Mouse (Mus musculus) neural tube, embryonic 12.5 days (tissue): ENCODE data around the gene Dctn3. TPM values are rescaled to one million over a fixed set of nuclear protein-coding genes. Genes with fewer than 3 reads are reported as not detected.
"Not testable (repeated sequence)": the region's sequence is repeated elsewhere in the genome, so short reads cannot be mapped to it uniquely, and the experiment has no call there.

Source experiments
- ATAC-seq: fragments of 200-750 bp; cut with Nextera tagmentation; 2 replicates; pipeline ENCODE4 v1.8.0; 2017; ENCODE audit warnings: low read depth, mild to moderate bottlenecking, moderate TSS enrichment, moderate library complexity; ENCODE audit not compliant: low FRiP score
- H3K27ac ChIP-seq: fragments of 300-500 bp; sonication (generic); 2 replicates; pipeline ENCODE4 v1.5.1; 2016
- H3K27me3 ChIP-seq: fragments of 300-500 bp; sonication (generic); replicated peaks from 2 replicates; pipeline ENCODE4 v1.6.1; 2016; ENCODE audit warnings: mild to moderate bottlenecking
- H3K36me3 ChIP-seq: fragments of 300-500 bp; sonication (generic); 2 replicates; pipeline ENCODE4 v1.6.1; 2016; ENCODE audit warnings: mild to moderate bottlenecking
- H3K4me1 ChIP-seq: fragments of 300-500 bp; sonication (generic); 2 replicates; pipeline ENCODE4 v1.6.1; 2016
- H3K4me2 ChIP-seq: fragments of 300-500 bp; sonication (generic); replicated peaks from 2 replicates; pipeline ENCODE4 v1.6.1; 2016; ENCODE audit warnings: mild to moderate bottlenecking
- H3K4me3 ChIP-seq: fragments of 300-500 bp; sonication (generic); 2 replicates; pipeline ENCODE4 v1.5.1; 2016
- H3K9ac ChIP-seq: fragments of 300-500 bp; sonication (generic); 2 replicates; pipeline ENCODE4 v1.6.1; 2016; ENCODE audit warnings: mild to moderate bottlenecking
- H3K9me3 ChIP-seq: fragments of 300-500 bp; sonication (generic); 2 replicates; pipeline ENCODE4 v1.6.1; 2016; ENCODE audit warnings: mild to moderate bottlenecking
- WGBS: fragments of 180-500 bp; shearing (Covaris S2); methylation state at CpG from one replicate; pipeline ENCODE4 v1.1.7; 2016; 5-methylcytosine and 5-hydroxymethylcytosine counted together
- polyA plus RNA-seq: library from polyadenylated mRNA; unstranded; fragments of >200 nt; fragmentation: Nextera tagmentation; extraction: Ambion mirVana; gene quantifications from 2 replicates; pipeline ENCODE4 v1.2.1, GENCODE M21; 2016

Dctn3 gene
- polyA plus RNA-seq, result 225 and 233 TPM in 2 replicates

GRCm38 (mm10) chr4:41722918-41723351 is at the start of gene Dctn3:
Dctn3 (minus strand) TSS chr4:41723170.
- 0% methylated on average over 27 of the region's 27 CpGs for WGBS
- H3K9ac ChIP-seq, result peak within 1 kb of the TSS; percentile 71
- H3K27ac ChIP-seq, result no peak within 1 kb of the TSS
- H3K4me2 ChIP-seq, result peak within 1 kb of the TSS; percentile 82
- peaks cover 41% of the 10 kb centered on the region for H3K27me3 ChIP-seq
- ATAC-seq, result peak; percentile 90
- peaks cover 37% of the 10 kb centered on the region for H3K4me1 ChIP-seq
- peak within 1 kb of the TSS; percentile 71 for H3K4me3 ChIP-seq
- peaks cover 27% of the 10 kb centered on the region for H3K36me3 ChIP-seq
- H3K9me3 ChIP-seq, result no peaks in the 10 kb centered on the region

DNA sequence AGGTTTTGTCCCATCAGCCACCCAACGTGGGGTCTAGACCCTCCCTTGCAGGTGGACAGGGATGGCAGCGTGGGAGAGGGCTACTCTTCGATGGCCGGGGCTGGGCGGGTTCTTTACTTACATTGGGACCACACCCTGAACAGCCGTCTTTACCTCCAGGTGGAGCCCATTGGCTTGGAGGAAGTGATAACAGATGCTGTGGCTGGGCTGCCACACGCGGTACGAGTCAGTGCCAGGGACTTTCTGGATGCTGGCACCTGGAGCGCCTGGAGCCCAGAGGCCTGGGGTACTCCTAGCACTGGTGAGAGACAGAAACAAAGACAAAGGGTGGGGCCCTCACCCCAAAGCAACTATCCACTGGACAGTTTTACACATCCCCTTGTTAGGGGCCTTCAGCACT is 44.3 kb upstream of the Dctn3 start:
- not testable (repeated sequence) for H3K27me3 ChIP-seq, H3K9ac ChIP-seq, H3K4me1 ChIP-seq, H3K36me3 ChIP-seq, H3K4me2 ChIP-seq, H3K27ac ChIP-seq, H3K9me3 ChIP-seq, H3K4me3 ChIP-seq, ATAC-seq
- 87% methylated on average over 10 of the region's 10 CpGs for WGBS

DNA sequence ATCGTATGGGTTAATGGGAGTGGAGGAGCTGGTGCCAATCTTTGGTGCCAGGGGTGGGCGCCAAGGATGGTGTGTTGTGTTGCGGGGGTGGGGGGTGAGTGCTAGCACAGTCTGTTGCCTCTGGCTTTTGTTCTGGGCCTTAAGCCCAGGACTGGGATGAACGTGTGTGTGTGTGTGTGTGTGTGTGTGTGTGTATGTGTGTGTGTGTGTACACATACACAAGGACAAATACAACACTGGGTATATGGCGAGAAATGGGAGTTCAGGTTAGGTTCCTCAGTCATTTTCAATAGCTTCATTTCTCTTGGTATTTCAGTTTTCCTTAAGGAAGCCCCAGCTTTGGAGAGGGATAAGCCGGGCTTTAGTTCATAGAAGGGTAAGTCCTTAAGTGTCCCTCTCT is 40.2 kb upstream of the Dctn3 start:
- not testable (repeated sequence) for H3K27me3 ChIP-seq, ATAC-seq, H3K36me3 ChIP-seq, H3K9me3 ChIP-seq, H3K9ac ChIP-seq, H3K27ac ChIP-seq, H3K4me3 ChIP-seq, H3K4me2 ChIP-seq
- 81% methylated on average over 5 of the region's 6 CpGs for WGBS
- H3K4me1 ChIP-seq, result peaks cover 13% of the 10 kb centered on the region

- H3K27me3 ChIP-seq, H3K4me3 ChIP-seq, H3K27ac ChIP-seq, H3K9me3 ChIP-seq, H3K36me3 ChIP-seq, ATAC-seq: not testable (repeated sequence)
- 53% methylated on average over 8 of the region's 8 CpGs for WGBS
- H3K4me2 ChIP-seq, result peak overlapping the region; percentile 60
- peak overlapping the region; percentile 21; the same call in 1 of the 2 replicates for H3K9ac ChIP-seq
- peaks cover 13% of the 10 kb centered on the region for H3K4me1 ChIP-seq
Measured at GRCm38 (mm10) chr4:41762688-41763114, 39.7 kb upstream of the Dctn3 start.

DNA sequence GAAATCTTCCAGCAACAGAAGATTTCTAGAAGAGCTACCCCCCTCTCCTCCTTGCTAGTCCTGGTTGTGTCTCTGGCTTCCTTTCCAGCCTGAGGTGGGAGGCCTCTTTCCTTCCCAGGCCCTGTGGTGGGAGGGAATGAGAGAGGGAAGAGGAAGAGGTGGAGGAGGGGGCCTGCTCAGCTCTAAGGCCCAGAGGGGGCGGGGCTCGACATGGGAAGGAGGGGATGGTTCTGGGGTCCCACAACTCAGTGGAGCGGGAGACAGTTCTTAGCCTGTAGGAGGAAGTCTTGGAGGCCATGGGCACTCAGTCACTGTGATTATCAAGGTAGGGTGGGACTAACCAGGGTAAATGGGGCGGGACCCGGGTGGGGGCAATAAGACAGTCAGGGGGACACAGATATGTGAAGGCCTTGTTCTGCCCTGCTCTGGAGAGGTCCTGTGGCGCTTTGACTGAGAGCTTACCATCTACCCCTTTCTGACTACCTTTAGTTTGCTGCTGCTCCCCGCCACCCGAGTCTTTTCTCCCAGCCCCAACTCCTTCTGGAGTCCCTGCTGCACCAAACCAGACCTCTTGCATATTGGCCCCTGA is 39.2 kb upstream of the Dctn3 start:
- H3K4me1 ChIP-seq, result peaks cover 13% of the 10 kb centered on the region
- peak overlapping the region; percentile 60 for H3K4me2 ChIP-seq
- H3K9me3 ChIP-seq, result no peaks in the 10 kb centered on the region
- no peaks in the 10 kb centered on the region for H3K36me3 ChIP-seq
- H3K27me3 ChIP-seq, result no peaks in the 10 kb centered on the region
- WGBS, result 42% methylated on average over 8 of the region's 8 CpGs
- no peak overlapping the region for H3K27ac ChIP-seq
- ATAC-seq, result no peak
- H3K4me3 ChIP-seq, result no peak overlapping the region
- peak overlapping the region; percentile 21; the same call in 1 of the 2 replicates for H3K9ac ChIP-seq

DNA sequence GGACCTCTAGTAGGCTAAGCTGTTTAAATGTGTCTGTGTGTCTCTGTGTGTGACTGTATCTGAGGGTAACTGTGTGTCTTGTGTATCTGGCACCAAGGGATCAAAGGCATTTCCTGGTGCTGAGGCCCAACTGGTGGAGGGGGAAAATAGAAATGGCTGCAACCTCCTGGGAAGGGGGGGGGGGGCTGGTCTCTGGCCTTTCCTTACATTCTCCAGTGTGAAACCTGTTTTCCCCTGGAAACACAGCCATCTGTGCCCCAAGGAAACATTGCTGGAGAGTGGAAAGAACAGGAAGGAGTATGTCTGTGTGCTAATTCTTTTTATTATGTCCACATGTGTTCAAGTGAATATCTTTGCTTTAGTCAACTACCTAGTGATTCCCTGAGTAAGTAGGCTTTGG is 38.7 kb upstream of the Dctn3 start:
- H3K4me2 ChIP-seq, result peak overlapping the region; percentile 60
- no peaks in the 10 kb centered on the region for H3K9me3 ChIP-seq
- no peaks in the 10 kb centered on the region for H3K36me3 ChIP-seq
- no peaks in the 10 kb centered on the region for H3K27me3 ChIP-seq
- no peak overlapping the region for H3K27ac ChIP-seq
- no peak overlapping the region for H3K4me3 ChIP-seq
- no peak for ATAC-seq
- peaks cover 13% of the 10 kb centered on the region for H3K4me1 ChIP-seq
- H3K9ac ChIP-seq, result no peak overlapping the region

DNA sequence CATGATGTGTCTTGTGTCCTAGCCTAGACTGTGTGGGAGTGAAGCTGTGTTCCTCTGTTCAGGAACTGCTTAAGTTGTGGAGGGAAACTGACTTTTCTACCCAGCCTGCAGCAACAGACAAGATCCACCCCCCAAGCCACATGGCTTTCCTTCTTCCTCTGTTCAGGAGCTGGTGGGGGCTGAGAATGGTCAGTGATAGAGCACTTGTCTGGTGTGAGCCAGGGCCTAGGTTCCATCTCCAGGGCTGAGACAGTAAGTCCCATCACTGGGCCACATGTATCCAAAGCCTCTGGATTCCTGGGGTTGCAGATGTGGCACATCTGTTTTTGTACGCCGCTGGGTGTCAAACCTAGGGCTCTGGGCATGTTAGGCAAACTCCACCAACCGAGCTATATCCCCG is 37.9 kb upstream of the Dctn3 start:
- Histone ChIP-seq H3K36me3 (no peaks in the 10 kb centered on the region), H3K4me3 (peak overlapping the region; percentile 36; the same call in 1 of the 2 replicates), H3K27ac (no peak overlapping the region), H3K9me3 (no peaks in the 10 kb centered on the region), H3K4me2 (peak overlapping the region; percentile 60), H3K9ac (peak overlapping the region; percentile 50; the same call in 1 of the 2 replicates), H3K4me1 (peaks cover 19% of the 10 kb centered on the region), H3K27me3 (no peaks in the 10 kb centered on the region)
- no peak for ATAC-seq
- WGBS, result 91% methylated on average over 4 of the region's 4 CpGs

GRCm38 (mm10) chr4:41760288-41760721 is 37.3 kb upstream of the Dctn3 start:
- peaks cover 19% of the 10 kb centered on the region for H3K4me1 ChIP-seq
- ATAC-seq, result peak; percentile 83

DNA sequence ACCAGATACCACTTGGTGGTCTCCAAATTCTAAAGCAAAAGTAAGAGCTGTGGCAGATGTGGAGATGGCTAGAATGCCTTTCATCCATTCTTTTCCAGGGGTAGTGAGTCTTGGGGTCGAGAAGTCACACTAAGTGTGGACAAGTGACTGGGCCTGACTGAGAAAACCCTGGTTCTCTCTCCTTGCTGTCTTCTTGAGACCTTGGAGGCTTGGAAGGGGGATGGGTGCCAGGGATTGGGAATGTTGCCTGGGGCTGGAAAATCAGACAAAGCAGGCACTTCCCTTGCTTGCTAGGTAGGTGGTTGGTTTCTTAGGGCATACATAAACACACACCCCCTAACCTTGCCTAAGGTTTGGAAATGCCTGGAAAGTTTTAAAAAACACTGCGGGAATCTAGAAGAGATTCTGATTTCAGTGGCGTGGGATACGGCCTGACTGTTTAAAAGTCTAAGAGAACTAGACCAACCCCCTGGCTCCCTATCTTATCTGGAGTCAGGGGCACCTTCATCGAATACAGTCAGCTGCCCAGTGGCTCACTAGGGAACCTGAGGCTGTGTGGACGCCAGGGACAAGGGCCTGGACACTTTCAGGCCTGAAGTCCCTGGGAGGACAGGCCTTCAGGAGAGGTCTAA is 36.8 kb upstream of the Dctn3 start:
- Histone ChIP-seq H3K9me3 (no peaks in the 10 kb centered on the region), H3K9ac (peak overlapping the region; percentile 50; the same call in 1 of the 2 replicates), H3K4me1 (peaks cover 23% of the 10 kb centered on the region), H3K4me3 (peak overlapping the region; percentile 36), H3K27ac (no peak overlapping the region), H3K36me3 (no peaks in the 10 kb centered on the region), H3K27me3 (no peaks in the 10 kb centered on the region), H3K4me2 (peak overlapping the region; percentile 60)
- WGBS, result 44% methylated on average over 6 of the region's 6 CpGs
- no peak for ATAC-seq

More at GRCm38 (mm10) chr4:41760288-41760721, 37.3 kb upstream of the Dctn3 start:
- Histone ChIP-seq H3K9me3 (no peaks in the 10 kb centered on the region), H3K4me2 (peak overlapping the region; percentile 60), H3K9ac (peak overlapping the region; percentile 50), H3K4me3 (peak overlapping the region; percentile 36), H3K27ac (no peak overlapping the region), H3K27me3 (no peaks in the 10 kb centered on the region), H3K36me3 (no peaks in the 10 kb centered on the region)
- 2% methylated on average over 15 of the region's 15 CpGs for WGBS

- no peaks in the 10 kb centered on the region for H3K9me3 ChIP-seq
- H3K27me3 ChIP-seq, result no peaks in the 10 kb centered on the region
- ATAC-seq, result no peak
- no peaks in the 10 kb centered on the region for H3K36me3 ChIP-seq
- peaks cover 24% of the 10 kb centered on the region for H3K4me1 ChIP-seq
- no peak overlapping the region for H3K4me3 ChIP-seq
- H3K27ac ChIP-seq, result no peak overlapping the region
- 92% methylated on average over 9 of the region's 9 CpGs for whole genome bisulfite sequencing
- H3K9ac ChIP-seq, result no peak overlapping the region
- no peak overlapping the region for H3K4me2 ChIP-seq
Measured at GRCm38 (mm10) chr4:41759206-41759605, 36.2 kb upstream of the Dctn3 start.

DNA sequence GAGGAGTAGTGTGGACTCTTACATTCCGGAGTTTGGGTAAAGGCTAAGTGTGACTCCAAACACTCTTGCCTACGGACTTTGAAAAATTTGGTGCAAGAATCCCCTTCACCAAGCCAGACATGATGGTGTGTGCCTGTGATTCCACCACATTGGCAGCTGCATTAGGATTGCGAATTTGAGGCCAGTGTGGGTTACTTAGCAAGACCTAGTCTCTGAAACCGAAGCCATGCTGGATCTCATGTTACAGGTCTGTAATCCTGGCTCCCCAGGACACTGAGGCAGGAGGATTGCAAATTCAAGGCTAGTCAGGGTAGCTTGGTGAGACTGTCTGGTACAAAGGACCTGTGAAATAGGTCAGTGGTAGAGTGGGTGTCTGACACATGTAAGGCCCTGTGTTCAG is 35.7 kb upstream of the Dctn3 start:
- H3K27me3 ChIP-seq, result no peaks in the 10 kb centered on the region
- WGBS, result 93% methylated on average over 4 of the region's 4 CpGs
- H3K4me1 ChIP-seq, result peaks cover 24% of the 10 kb centered on the region
- H3K9ac ChIP-seq, result no peak overlapping the region
- no peaks in the 10 kb centered on the region for H3K36me3 ChIP-seq
- no peaks in the 10 kb centered on the region for H3K9me3 ChIP-seq
- H3K27ac ChIP-seq, result no peak overlapping the region
- H3K4me2 ChIP-seq, result no peak overlapping the region
- H3K4me3 ChIP-seq, result no peak overlapping the region
- ATAC-seq, result no peak

DNA sequence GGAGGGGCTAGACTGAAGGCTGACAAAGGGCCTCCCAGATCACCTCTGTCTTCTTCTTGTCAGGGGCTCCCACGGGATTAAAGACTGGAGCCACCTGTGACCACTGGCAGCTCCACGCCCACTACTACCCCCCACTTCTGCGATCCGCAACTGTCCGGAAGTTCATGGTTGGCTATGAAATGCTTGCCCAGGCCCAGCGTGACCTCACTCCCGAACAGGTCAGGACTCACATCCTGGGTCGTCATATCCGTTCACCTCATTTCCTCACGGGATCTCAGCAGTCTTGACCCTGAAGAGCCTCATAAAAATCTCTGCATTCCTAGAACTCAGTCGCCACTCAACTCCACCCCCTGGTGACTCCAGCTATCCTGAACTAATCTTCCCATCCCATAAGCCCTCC is 35.1 kb upstream of the Dctn3 start:
- no peak overlapping the region for H3K9ac ChIP-seq
- H3K36me3 ChIP-seq, result no peaks in the 10 kb centered on the region
- H3K4me1 ChIP-seq, result peaks cover 24% of the 10 kb centered on the region
- no peaks in the 10 kb centered on the region; the same call in 1 of the 2 replicates for H3K27me3 ChIP-seq
- ATAC-seq, result no peak
- H3K27ac ChIP-seq, result no peak overlapping the region
- H3K4me3 ChIP-seq, result no peak overlapping the region
- no peak overlapping the region for H3K4me2 ChIP-seq
- no peaks in the 10 kb centered on the region for H3K9me3 ChIP-seq
- 86% methylated on average over 11 of the region's 11 CpGs for WGBS
